Mouse (Mus musculus): ENCODE results near the gene Musk.

Gene Musk

DNA sequence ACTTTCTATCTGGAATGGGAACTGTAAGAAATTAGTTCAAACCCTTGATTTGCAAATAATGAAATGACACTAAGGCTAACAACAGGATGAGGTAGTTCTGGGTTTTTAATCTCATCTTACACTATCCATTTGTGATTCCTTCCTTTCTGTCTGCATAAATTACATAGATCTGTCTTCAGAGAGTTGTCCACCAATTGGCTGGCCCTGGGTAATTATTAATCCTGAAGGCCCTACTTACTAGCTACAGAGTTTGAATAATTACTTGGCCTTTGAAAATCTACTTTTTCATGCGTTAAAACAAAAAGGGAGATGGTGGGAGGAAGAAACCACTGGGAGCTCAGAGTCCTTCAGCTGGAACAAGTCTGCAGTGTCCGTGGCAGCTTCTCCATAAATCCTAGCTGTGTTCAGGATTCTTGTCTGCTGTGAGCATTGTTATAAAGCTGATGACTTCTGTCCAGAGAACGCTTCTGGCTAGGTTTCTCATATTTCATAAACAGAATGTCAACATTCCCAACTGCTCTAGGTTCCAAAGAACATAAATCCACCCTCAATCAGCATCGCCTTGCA is 29.3 kb downstream of the Musk start:
- no peak for DNase-seq (ENCODE audit: low spot score)

DNA sequence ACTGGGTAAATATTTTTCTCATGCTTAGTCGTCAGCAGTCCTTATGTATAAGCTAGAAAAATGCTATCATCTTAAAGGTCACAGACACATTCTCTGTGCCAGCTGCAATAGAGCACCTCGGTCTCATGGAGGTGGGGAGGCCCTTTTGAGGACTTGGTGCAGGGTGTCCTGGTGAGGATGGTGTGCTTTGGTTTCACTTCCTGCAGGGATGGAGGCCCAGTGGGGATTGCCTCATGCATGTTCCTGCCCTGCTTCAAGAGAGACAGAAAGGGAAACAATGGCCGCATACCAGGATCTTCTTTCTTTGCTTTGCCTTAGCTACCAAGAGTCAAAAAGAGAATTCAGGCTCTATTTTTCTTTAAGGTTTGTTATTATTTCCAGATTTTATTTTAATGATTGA is 31.8 kb downstream of the Musk start:
- DNase-seq (ENCODE audit: low spot score): no peak

DNA sequence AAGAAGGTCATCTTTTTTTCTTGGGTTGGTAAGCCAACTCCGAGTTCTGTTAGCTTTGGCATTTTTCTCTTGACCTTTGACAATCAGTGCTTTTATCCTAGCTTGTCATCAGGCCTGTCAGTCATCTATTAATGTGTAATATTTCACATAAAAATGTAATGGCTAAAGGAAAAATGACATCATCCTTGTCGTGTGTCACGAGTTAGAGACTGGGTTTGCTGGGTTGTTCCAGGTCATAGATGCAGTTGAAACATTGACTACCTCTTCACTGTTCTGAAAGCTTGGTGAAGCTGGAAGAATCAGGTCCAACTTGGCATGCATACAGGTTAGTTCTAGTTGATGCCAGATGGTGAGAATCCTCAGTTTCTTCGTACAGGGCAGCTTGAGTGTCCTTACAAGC is 34.5 kb downstream of the Musk start:
- no peak for DNase-seq (ENCODE audit: low spot score)

DNA sequence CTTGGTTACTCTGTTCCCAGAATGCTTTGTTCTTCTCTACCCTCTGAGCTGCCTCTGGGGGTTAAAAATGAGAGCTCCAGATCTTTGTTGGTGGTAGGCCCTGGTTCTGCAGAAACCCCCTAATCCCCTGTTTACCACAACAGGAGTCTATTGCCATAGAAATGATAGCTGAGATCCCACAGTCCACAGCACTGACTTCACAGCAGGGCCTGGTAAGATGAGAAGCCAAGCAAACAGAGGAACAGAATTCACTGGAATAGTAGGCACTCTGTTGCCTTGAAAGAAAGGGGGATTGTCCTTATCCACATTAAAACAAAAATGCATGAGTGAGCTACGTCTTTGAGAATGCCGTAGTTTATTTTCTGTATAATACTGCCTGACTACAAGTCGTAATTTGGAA is 41.0 kb downstream of the Musk start:
- no peak for DNase-seq (ENCODE audit: low spot score)

DNA sequence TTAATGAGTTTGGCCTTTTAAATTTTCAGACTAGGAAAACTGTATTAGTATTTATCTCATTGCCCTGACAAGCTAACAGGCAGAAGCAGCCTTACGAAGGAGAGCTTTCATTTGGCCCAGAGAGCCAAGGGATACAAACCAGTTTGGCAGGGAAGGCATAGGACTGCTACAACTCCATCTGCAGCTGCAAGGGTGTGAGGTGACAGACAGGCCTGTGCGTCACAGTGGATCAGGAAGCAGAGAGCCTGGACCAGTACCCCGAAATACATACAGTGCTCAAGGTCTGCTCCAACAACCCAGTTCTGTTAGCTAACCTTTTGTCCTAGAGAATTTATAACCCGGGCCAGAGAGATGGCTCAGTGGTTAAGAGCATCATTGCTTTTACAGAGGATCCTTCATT is 42.5 kb downstream of the Musk start:
- DNase-seq (ENCODE audit: low spot score): no peak

DNA sequence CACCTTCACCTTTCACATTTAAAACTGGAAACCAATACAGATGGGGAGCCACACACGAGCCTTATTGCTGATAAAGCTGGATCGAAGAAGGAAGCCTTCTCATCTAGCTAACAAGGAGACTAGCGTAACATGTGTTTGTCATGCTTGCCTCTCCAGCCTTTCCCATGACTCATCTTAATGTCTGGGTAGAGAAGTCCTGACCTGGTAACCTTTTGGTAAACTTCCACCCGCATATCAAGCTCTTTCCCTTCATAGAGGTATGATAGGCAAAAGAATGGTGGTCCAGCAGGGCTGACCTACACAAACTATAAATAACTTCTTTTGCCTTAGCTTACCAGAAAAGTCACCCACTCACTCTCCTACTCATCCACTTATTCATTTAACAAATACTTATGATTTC is 44.3 kb downstream of the Musk start:
- DNase-seq (ENCODE audit: low spot score): no peak

DNA sequence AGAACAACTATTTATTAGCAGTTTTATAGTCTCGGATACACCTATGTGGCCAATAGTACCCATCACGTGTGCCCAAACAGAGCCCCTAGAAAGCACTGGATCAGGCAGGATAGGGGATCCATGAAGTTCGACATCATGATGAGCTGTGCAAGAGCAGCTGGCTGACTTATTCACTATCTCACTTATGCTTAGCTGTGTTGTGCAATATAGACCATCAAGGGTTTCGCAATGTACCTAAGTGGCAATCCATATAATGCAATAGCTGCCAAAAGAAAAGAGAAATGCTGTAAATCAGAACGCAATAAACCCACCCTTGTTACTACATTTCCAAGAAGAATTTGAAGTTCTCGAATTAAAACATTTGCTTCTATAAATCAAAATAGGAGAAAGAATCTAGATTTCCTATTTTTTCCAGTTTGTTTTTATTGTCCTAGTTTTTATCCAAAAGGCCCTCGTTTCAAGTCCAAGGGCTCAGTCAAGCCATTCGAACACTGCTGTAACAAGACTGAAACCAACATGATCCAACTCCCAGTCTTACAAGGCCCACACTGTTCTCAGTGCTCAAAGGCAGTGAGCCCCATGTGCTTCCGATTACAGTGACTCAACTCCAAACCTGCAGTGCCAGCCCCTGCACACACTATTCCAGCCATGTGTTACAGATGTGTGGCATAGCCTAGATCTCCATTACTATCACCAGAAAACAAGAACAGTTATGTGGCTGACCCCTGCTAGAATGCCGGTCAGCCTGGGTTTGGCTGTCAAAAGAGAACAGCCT is 45.3 kb downstream of the Musk start:
- no peak for DNase-seq (ENCODE audit: low spot score)

DNA sequence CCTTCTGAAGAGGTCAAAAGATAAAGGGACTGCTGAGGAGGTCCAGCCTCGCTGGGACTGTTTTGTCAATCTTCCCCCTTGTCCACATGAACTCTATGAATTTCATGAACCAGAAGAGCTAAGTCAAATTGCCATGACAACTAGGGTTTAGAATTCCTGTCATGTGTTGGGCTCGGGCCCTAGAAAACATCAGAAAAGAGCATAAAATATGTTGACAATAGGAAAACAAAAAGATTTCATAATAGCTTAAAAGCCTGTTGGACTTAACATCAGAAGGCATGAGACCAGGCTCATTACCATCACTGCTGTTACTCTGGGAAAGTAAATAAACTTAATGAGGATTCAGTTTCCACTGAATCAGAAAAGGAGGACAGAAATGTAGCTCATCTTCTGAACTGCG is 46.6 kb downstream of the Musk start:
- DNase-seq (ENCODE audit: low spot score): no peak

DNA sequence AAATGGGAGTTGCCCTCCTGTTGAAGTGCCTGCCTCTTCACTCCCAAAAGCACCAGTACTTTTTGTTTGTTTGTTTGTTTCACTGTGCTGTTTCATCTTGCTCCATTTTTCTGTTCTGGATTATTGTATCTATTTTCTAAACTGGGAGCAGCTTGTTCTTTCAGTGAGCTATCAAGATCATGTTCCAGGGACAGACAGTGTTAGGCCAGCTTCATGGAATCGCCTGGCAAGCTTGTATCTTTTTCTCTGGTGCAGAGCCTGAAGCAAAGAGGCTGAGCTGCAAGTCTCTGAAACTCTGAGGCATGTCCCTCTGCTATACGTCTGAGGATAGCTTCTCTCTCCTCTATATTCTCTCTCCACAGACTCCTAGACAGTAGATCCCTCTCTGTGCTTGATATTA is 50.5 kb downstream of the Musk start:
- DNase-seq (ENCODE audit: low spot score): no peak

DNA sequence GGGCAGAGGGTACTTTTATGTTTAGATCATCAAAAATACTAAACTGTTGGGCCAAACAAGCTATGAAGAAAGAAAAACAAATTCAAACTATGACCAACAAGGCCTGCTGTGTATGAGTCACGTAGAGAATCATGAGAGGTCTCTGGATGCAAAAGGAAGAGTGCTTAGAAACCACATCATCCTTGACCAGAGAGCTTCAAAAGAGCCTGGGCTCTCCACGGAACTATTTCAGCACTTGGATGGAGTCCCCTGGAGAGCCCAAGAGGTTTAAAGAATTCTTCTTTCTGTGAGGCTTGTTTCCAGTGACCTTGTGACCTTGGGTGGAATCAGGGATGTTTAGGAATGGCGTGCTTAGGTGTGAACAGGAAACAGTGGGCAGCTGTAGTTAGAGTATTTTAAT is 53.5 kb downstream of the Musk start:
- DNase-seq (ENCODE audit: low spot score): no peak

DNA sequence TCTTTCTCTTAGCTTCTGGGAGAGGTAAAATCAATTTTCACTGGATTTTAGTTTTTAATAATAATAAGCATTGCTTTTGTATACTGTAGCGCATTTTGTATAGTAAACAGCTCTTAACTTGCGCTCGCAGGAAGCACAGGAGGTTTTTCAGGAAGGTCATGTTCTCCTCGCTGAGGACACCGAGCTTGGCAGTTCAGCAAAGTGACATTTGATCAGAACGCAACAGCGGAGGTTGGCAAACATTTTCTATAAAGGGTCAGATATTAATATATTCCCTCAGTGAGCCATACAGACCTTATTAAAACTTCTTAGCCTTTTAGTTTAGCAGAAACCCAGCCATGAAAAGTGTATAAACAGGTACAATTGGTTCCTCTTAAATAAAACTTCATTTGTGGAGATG is 64.4 kb downstream of the Musk start:
- DNase-seq (ENCODE audit: low spot score): no peak

DNA sequence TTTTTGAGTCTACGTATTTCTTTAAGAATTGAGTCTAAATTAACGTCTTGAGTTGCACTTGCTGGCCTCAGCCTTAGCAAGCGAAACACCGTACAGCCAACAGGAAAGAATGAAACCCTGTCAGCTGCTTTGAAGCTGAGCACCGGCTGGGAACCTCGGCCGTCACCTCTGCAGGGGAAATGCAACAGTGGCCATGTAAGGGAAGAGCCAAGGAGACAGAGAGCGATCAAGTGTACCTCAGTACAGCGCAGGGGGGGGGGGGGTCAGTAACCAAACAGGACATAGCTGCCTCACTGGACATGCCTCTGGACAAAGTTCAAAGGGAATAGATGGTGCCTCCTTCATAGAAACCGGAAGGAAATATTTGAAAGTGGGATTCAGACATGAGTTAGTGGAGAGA is 65.4 kb downstream of the Musk start:
- DNase-seq (ENCODE audit: low spot score): no peak

DNA sequence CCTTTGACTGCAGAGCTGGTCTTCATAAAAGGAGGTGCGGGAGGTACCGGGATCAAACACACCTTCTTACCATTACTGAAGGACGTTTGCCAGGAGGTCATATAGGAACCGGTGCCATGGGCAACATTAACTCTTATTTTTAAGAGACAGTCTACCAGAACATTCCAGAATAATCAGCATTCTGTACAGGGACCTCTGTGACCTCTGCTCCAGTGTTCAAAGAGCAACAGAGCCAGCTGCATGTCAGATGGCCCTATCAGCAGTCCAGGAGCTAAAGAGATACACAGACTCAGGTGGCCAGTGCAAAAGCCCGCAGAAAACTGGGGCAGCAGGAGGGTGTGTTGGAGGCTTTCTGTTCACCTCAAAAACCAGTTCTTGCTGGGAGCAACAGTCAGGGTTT is 65.8 kb downstream of the Musk start:
- DNase-seq (ENCODE audit: low spot score): no peak

DNA sequence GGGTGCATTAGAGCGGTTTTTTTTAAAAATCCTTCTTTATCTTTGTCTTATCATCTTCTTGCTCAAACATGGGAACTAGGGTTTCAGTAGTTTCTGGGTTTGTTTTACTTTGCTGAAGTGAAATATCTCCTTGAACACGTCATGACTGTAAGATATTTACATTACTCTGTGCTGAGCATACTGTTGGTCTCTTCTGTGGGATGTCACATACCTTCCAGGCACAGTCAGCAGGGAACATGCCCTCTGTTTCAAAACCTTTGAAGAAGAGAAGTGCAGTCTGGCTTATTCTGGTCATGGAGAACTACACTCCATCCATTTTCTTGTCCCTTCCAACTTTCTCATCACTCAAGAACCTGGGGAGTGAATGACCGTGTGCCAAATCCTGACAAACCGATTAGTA is 73.2 kb downstream of the Musk start:
- no peak for DNase-seq (ENCODE audit: low spot score)

DNA sequence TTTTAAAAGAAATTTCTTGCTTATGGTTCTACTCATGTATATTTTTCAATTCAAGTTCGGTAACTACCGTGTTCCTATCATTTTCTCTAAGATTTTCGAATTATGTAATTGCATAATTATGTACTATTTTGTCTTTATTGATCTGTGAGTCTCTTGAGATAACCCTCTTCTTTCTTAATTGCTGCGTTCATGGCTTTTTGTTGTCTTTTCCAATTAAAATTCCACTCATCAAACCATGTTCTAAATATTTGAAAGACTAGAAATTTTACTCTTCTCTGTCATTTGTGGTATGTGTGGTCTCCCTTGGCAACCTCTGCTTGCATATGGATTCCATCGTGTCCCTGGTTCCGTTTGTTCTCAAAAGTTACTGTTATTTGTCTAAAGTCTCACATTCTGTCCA is 79.6 kb downstream of the Musk start:
- no peak for DNase-seq (ENCODE audit: low spot score)

DNA sequence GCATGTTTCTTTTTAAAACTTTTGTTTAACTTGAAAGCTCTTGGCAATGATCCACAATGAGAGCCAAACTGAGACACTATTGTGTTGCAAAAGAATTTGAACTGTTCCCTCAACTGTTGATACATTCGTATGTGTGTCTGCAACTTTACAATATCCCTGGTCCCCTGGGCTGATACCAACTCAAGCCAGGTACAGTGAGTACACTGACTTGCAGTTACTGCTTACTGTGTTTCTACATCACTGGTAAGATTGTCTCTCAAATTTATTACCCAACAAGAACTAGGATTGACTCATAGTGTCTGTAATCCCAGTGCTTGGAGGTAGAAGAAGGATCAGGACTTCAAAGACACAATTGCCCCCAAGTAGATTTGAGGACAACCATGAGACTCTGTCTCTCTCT is 85.3 kb downstream of the Musk start:
- no peak for DNase-seq (ENCODE audit: low spot score)

DNA sequence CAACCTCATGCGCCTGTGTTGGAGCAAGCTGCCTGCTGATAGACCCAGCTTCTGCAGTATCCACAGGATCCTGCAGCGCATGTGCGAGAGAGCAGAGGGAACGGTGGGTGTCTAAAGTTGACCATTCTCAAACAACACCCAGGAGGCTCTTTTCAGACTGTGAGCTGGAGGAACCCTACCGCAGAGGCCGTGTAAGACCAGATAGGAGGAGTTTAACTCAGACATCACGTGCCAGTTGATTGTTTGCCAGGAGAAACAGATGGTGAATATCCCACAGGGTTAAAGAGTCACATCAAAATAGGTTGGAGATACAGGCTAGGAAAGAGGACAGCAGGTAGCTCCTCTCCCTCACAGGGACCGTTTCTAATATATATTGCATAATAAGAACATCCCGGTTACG is 87.8 kb downstream of the Musk start:
- DNase-seq (ENCODE audit: low spot score): no peak

DNA sequence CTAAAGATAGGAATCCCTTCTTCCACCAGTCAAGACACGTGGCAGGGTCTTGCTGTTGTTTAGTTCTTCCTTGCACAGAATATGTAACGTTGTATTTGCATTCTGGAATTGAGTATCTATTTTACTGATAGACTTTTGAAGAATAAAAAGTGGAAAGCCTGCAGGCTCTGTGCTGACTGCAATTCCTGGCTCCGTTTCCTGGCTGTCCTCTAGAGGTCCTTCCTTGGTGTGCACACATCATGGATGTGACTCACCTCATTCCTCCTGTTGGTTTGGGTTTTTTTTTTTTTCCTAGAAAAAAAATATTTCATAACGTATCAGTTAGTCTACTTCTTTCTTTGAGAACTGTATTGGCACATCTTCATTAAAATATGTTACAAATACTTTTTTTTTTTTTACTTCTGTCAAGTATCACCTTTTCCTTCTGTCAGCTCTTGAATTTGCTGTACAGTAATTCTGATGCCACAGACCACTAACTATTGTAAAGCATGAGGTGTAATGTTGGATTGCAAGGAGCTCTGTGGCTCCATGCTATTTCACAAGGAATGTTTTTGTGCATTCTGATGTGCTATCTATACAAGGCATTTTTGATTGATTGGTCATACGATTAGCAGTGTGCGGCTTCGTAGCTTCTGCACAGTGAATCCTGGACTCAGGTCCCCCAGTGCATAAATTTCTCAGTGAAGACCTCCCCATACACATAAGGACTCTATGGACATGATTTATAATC is 88.5 kb downstream of the Musk start:
- peak; percentile 61 for DNase-seq (ENCODE audit: low spot score)

DNA sequence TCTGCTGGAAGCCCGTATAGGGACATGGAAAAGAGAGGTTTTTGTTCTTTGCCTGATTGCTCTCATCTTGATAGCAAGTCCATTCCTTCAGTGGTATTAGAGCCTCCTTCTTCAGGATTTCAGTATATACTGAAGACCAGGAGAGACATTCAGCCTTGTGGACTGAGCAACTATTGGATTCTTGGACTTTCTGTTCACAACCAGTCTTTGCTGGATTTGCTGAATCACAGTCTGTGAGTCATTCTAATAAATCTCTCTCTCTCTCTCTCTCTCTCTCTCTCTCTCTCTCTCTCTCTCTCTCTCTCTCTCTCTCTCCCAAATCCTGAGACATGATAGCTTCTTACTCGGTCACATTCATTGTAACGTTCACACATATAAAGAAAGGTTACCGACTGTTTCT is 93.4 kb downstream of the Musk start:
- no peak for DNase-seq (ENCODE audit: low spot score)

DNA sequence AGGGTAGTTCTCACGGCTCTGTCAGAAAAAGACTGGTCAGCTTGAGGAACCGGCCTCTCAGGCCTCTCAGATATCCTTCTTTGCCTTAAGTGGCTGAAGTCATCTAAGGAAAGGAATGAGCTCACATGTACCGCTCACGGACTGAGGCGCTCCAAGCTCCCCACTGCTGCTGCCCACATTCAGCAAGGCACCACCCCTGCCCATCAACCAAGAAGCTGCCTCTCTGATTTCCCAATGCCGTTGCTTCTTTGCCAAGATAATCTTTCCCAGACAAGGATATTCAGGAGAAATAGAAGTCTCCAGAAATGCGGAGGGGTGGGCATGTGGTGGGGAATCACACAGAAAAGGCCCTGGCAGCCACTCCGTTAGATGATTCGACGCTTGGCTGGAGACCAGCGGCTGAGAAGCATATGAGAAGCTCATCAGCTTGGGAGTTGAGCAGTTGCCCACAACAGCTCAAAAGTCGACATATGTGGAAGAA is 115.1 kb downstream of the Musk start:
- peak; percentile 59 for DNase-seq (ENCODE audit: low spot score)

DNA sequence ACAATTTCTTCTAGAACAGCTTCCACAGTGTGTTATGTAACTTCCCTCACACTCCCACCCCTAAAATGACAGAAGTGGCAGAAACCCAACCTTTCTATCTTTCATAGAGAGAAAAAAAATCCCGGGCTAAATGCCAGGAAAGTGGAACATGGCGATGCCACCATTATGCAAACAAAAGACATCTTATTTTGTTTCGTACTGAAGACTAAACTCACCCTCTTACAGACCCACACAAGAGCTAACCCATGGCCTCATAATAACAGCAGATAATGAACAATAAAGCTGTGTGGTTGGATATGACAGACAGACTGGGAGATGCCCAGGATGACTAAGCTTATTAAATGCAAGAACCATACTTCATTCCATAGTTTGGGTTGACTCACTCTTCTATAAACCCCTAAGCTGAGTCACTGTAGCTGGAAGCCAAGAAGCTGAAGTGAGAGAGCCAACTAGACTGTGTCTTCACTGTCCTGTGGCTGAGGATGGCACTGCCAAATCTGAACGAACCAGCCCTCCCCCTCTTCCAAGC is 116.3 kb downstream of the Musk start:
- DNase-seq (ENCODE audit: low spot score): no peak

DNA sequence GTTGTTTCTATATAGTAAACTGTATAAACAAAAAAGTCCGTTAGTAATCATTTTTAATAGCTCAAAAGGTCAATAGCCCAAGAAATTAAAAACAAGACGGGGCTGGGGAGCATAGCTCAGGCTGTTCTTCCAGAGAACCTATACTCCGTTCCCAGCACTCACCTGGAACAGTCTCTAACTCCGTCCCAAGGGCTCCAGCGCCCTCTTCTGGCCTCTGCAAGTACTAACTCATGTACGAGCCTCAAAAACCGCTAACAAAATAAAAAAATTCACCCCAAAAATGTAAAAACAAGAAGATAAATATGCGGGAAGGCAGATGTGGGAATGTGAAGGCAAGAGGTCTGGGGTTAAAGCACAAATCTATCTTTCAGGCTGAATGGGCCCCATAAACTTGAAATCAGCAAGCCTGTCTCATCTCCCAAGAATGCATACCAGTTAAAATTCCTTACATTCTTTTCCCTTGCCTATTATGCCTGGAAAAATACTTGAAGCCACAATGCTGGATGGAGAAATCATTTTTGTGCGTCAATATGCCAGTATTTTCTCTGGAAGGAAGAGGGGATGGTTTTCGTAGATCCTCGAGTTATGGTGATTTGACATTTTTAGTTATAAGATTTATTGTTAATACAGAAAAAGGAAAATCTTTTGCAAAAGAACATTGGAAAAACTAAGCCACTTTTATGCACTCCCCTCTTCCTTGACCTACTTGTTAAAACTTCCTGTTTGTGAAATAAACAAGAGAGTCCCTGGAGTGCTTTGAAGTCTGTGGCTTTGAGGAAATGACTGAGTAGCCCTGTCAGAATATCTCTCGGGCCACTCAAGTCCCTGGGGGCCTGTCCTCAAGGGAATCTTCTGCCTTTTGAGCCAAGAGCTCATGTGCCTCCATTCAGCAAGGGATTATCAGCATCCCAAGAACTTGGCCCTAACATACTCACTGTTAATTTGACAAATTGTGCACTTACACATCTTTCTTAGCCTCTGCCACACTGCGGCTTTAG is 127.7 kb downstream of the Musk start:
- no peak for DNase-seq (ENCODE audit: low spot score)

All from testis, postnatal 10 days (tissue).